Mouse (Mus musculus): ENCODE results near the gene Gm17482.
"Not testable (repeated sequence)": the region's sequence is repeated elsewhere in the genome, so short reads cannot be mapped to it uniquely, and the experiment has no call there.

Gene Gm17482

GRCm38 (mm10) chr6:115227043-115227442, at the start of gene Gm17482:
Gene Gm17482, plus strand, starts transcription at chr6:115227343.
- no peak for DNase-seq (ENCODE audit: low spot score in 2 of 2)

DNA sequence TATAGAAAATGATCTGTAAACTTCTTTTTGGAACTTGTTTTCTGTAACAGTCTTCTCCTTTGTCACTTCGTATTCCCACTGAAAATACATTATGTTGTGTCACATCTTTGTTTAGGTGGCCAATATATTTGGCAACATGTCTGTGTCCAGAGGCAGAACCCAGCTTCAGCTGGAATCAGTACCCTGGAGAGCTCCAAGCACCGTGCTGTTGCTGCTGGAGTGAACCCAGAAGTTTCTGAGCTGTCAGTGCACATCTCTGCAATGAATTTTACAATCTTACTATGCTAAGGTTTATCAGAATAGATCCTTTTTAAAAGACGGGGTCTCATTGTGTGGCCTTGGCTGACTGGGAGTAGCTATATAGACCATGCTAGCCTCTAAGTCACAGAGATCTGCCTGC, 48.3 kb upstream of the Gm17482 start:
- no peak for DNase-seq (ENCODE audit: low spot score in 2 of 2)

DNA sequence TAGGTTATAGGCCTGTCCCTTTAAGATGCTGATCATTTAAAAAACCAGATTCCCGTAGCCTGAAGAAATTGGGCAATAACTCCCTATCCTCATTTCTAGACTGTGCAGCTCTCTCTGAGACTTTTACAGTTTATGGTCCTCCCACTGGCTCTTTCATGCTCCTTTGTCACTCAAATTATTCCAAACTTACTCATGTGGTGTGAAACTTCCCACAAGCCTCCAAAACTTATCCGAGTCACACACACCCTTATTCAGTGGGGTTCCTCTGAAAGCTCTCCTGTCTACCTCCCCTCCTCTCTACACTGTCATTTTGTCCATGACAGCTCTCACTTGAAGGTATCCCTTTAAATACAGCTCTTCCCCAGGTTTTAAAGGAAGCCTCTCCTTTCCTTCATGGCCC, 46.0 kb upstream of the Gm17482 start:
- no peak for DNase-seq (ENCODE audit: low spot score in 2 of 2)

DNA sequence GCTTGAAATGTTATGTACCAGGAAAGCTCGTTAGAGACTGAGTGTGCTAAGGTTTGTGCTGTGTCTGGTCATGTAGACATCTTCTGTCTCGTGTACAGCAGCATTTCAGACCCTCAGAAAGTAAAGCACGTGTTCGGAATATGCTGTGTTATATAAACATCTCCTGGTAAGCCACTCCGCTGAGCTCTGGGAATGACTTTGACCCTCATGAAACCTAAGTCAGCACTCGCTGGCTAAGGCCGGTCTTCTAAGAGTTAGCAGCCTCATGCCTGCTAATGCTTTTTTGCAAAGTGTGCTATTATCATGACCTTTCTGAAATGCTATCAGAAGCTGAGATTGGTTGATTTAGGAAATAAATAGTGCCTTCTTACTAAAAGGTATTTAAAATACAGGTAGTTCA, 36.0 kb upstream of the Gm17482 start:
- no peak for DNase-seq (ENCODE audit: low spot score in 2 of 2)

GRCm38 (mm10) chr6:115200753-115201152, 26.4 kb upstream of the Gm17482 start:
- DNase-seq (ENCODE audit: low spot score in 2 of 2) = no peak

GRCm38 (mm10) chr6:115203029-115203428, 24.1 kb upstream of the Gm17482 start:
- DNase-seq (ENCODE audit: low spot score in 2 of 2) = no peak

- peak in 1 of 2 experiments; percentile 45 for DNase-seq (ENCODE audit: low spot score in 2 of 2)
Observed at GRCm38 (mm10) chr6:115210187-115210586, 17.0 kb upstream of the Gm17482 start.

DNA sequence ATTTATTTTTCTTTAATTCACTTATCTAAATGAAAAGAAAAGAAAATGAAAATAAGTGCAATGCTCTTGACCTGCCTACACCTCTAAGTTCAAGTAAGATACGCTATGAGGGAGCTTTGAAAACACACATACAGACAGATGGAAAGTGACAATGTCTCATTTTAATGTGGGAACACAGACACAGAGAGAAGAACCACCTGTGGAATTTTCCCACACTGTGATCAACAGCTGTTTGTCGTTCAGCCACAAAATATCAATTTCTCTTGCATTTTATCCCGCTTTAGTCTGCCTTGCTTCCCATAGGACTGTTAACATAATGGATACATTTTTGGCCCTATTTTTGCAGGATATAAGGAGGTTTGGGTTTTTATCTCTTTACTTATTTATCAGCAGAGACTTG, 16.3 kb upstream of the Gm17482 start:
- DNase-seq (ENCODE audit: low spot score in 2 of 2) = no peak

DNA sequence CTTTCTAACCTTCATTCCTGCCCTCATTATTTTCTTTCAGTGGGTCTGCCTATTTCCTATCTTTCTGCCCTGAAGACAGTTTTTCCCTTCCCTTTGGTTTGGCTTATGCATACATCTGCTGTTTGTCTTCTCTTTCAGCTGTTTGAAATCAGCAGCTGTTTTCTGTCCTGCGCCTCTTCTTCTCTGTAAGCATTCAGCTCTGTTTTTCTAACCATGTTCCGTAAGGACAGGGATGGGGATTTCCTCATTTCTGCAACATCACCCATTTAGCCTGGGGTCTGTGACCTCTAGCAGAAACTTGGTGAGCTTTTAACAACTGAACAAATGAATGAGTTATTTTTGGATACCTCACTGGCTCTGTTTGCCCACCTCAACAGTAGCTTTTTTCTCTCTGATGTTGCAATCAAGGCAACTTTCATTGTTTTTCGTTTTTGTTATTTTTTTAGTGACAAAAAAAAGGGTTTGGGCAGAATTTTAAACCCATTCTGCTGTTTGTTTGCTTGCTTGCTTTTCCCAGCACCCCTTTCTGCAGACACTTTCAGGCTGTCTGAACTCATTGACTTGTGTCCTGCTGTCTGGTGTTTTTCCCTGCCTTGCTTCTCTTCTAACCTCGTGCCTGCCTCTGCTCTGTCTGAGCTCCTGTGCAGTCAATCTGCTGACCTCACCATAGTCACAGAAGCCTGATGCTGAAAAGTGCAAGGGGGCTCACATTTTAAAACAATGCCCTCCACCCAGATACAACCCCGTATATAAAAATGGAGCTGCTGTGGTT, 14.8 kb upstream of the Gm17482 start:
- DNase-seq (ENCODE audit: low spot score in 2 of 2) = no peak

- DNase-seq (ENCODE audit: low spot score in 2 of 2) = no peak
Observed at GRCm38 (mm10) chr6:115213129-115213528, 14.0 kb upstream of the Gm17482 start.

DNA sequence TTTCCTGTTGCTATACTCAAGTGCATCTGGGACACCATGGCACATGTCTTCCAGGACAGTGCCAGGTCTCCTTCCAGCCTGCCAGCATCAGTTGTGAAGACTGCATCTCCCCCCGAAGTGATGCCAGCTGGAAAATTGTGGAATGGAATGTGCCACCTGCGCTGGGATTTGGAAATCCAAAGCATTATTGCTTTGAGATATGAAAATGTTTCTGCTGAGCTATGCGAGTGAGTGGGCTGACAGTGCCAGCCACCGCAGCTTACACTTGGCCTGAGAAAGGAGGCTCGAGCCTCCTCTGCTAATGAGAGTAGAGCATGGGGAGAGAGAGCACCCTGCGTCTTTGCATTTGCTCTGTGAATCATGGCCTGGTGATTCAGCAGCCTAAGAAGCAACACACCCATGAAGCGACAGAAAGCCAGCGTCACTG, 5.9 kb upstream of the Gm17482 start:
- peak; percentile 55 to 60 for DNase-seq (ENCODE audit: low spot score in 2 of 2)

GRCm38 (mm10) chr6:115225519-115225918, 1.6 kb upstream of the Gm17482 start:
- DNase-seq (ENCODE audit: low spot score in 2 of 2) = no peak

GRCm38 (mm10) chr6:115227529-115227928, 386 bp downstream of the Gm17482 start:
- peak; percentile 67 to 70 for DNase-seq (ENCODE audit: low spot score in 2 of 2)

DNA sequence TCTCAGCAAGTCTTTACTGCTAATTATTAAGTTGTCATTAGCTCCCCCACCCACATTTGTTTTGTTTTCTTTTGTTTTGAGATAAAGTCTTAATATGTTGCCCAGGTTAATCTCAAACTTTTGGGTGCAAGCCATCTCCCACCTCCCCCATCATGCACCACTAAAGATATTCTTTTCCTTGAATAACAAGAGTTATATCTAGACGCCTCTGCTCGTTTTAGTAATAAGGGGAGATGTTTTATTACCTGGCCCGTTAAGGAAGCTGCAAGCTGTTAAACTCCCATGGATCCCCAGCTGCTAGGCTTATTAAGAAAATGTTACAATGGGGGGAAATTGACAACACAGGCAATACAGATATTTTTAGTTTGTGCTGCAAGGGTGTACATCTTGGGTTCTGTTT, 3.4 kb downstream of the Gm17482 start:
- DNase-seq (ENCODE audit: low spot score in 2 of 2) = no peak

DNA sequence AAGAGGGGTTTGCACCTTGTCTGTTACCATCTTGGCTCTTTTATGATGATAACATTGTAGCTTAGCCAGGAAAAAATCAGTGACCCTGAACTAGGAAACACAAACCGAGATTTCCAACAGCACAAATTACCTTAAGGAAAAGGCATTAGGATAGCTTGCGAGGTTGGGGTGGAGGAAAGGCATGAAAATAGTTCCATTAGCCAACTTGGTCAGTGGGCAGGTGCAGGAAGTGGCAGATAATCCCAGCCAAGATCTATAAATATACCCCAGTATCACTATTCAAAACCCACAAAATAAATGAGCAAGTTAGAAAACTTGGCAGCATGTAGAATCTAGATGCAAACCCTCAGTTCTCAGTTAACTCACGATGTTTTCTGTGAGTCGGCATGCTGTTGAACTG, 4.7 kb downstream of the Gm17482 start:
- no peak for DNase-seq (ENCODE audit: low spot score in 2 of 2)

GRCm38 (mm10) chr6:115232562-115232961, 5.4 kb downstream of the Gm17482 start:
- no peak for DNase-seq (ENCODE audit: low spot score in 2 of 2)

DNA sequence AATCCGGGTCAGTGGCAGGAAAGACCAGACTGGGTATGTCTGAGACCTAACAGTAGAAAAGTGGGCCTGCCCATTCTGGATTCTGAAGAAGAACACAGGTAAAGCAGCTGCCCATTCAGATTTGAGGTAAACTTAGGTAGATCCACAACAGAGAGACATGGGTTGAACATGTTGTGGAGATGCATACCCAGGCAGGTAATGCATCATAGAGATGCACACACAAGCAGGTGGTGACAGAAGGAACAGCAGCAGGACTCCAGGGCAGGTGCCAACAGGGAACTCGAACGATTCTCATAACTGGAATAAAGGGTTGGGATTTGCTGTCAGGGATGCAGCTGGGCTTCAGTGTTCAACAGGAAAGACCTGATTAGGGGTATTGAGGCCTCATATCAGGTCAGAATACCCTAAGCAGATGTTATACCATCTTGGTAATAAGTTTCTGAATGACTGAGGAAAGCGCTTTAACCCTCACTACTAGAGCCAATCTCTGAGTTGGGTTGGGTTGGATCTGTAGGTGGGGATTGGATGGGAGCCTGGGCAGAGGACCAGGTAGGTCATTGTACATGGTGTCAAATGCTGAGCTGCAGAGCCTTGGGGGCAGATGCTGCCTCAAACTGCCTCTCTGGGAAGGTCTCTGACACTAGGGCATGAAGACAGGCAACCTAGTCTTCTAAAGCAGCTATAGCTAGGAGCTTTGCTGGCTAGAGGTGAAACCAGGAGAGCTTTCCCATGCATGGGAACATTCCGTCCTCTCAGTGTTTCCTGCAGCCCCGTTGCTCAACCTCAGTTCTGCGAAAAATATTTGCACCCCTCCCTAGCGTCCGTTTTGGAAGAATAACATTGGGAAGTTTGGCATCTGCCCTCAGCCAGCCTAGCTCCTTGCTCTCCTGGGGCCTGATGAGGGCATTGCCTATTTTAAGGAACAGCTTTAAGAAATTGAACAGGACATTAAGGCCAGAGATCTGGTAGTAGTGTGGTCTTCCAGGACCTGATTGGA, 11.2 kb downstream of the Gm17482 start:
- no peak for DNase-seq (ENCODE audit: low spot score in 2 of 2)

DNA sequence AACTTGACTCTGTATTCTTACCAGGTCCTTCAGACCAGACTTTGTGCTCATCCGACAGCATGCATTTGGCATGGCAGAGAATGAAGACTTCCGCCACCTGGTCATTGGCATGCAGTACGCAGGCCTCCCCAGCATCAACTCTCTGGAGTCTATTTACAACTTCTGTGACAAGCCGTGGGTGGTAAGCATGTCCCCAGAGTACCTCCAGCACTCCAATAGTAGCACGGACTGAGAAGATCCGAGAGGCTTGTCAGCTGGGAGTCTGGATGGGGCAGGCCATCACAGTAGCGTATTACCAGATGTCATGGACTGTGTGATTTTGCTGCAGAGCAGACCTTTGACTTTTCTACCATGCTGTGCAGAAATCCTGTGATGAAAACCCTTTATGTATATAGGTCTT, 12.2 kb downstream of the Gm17482 start:
- DNase-seq (ENCODE audit: low spot score in 2 of 2) = peak in 1 of 2 experiments; percentile 34

DNA sequence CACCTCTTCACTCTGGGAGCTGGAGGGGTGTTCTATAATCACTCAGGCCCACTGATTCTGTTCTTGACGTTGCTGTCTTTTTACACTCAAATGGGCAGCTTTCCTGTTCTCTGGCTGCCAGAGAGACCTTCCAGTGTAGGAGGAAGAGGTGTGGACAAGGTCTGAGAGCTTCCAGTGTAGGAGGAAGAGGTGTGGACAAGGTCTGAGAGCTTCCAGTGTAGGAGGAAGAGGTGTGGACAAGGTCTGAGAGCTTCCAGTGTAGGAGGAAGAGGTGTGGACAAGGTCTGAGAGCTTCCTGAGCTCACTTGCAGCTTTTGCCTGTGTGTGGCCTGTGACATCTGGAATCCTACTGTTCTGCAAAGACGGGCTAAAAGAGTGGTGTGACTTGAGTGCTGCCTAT, 13.3 kb downstream of the Gm17482 start:
- DNase-seq (ENCODE audit: low spot score in 2 of 2) = not testable (repeated sequence)

DNA sequence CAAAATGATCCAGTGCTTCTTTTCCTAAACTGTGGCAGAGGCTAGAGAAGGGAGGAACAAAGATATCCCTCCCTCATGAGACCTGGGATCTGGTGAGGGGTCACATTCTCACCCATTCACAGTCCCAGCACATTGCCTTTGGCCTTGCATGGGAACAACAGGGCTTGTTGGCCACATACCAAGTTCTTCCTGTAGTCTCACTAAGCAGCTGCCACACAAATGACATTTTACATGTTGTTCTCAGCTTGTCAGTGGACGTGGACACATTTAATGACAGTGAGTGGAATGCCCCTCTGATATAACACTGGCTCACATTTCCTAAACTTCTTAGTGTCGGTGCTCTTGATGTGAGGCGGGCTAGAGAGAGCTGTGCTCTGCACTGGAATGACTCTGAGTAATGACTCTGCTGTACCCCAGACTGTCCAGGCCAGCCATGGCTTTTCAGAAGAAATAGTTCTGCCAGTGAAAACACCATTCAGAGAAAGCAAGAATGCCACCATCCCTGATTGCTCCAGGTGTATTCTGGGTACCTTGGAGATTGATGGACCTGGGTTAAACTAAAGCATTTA, 14.1 kb downstream of the Gm17482 start:
- no peak for DNase-seq (ENCODE audit: low spot score in 2 of 2)

GRCm38 (mm10) chr6:115241939-115242338, 14.8 kb downstream of the Gm17482 start:
- DNase-seq (ENCODE audit: low spot score in 2 of 2) = no peak

DNA sequence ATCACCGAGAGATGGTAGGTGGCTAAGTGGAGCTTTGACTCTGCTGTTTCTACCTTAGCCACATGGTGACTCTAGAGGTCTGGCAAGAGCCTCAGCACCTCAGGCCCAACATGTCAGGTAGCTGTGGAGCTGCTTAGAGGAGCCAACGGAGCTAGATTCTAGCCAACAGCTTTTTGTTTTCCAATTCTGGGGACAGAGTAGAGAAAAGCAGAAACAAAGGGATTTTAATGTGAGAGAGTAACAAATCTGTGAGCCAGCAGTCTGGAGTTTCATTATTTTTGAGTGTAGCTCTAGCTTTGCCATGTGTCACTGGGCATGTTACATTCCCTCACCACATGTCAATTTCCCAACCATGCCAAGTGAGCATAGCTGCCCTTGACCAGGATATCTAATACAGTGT, 17.1 kb downstream of the Gm17482 start:
- no peak for DNase-seq (ENCODE audit: low spot score in 2 of 2)
